ENCODE assay signal across 20 mouse cellular contexts in the genomic region with DNA sequence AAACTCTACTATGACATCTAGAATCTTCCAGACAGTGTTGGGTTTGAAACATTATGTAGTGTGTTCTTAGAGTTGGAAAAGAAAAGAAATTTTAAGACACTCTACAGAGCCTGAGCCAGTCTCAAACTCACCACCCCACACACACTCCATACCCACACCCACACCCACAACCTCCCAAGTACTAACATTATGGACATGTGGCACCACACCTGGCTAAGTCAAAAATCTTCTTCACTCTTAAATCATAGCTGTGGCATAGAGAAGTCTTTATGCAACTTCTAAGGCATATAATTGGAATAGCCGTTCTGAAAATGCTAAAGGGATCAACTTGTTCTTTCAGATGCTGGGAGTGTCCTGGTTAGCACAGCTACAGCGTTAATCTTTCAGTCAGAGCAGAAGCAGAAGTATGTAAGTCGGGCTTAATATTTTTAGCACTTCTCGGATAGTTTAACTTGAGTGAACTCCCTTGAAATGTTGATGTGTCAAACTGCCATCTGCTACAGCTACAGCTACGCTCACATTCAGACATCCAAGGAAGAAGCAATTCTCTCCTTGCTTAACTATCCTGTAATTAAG.
DNase-seq lines count a peak whose midpoint lies in the region; ATAC-seq lines count a peak whose summit lies in the region.
"Had no signal": no experiment of that assay in that cellular context is flagged by ENCODE, and none has a peak within 500 bp of the region (broad histone marks: within the 10 kb centered on the region; RNA-seq: fewer than 3 reads in every experiment).

No protein-coding gene starts in this region.

- 0 out of 2 replicates have a peak, but pooled peaks have one; percentile 29 for ATAC-seq in common myeloid progenitor, adult 5-6 weeks (replicated peaks; ENCODE audit: low read depth, poor library complexity, severe bottlenecking)
- peak; percentile 47 for ATAC-seq in megakaryocyte, adult 5-6 weeks (ENCODE audit: poor library complexity, severe bottlenecking)
- ATAC-seq: lung, postnatal 0 days; Patski had no signal

- peak; percentile 40 to 49 for DNase-seq in frontal cortex, adult 2 months (ENCODE audit: extremely low spot score in 1 of 2, low spot score in 1 of 2)
- DNase-seq in frontal cortex, postnatal 10 days (ENCODE audit: low spot score in 2 of 2) = no peak
- DNase-seq in left cerebral cortex, adult 9 months (ENCODE audit: low spot score in 2 of 2) = peak; percentile 20 to 36
- no peak for DNase-seq in left cerebral cortex, postnatal 4 days
- DNase-seq in kidney, adult 18-20 months = no peak
- DNase-seq: adrenal gland, postnatal 10 days; cerebellum, adult 11 months; cerebellum, adult 9-10 months; cerebellum, postnatal 36 days; heart, postnatal 14 days; kidney, adult 2 months; kidney, postnatal 36 days; layer of hippocampus, postnatal 36 days; liver, embryonic 13.5 days; lung, adult 18-20 months; midbrain, embryonic 14.5 days had no signal

- intact Hi-C loops in left cerebral cortex, postnatal 4 days (cut with DNase I) = no loop called here

Comparison
In these comparisons a context has a peak if more than half of its experiments do, and no peak if none do; other contexts are left out.
1. DNase-seq: peak in frontal cortex, adult 2 months (2 of 2) and left cerebral cortex, adult 9 months (2 of 2); none in frontal cortex, postnatal 10 days (0 of 2), left cerebral cortex, postnatal 4 days (single experiment) and kidney, adult 18-20 months (single experiment).